Mouse (Mus musculus) megakaryocyte-erythroid progenitor cell, adult 5-6 weeks (primary cell): ENCODE data around the gene Itga1. TPM values are rescaled to one million over a fixed set of nuclear protein-coding genes. Genes with fewer than 3 reads are reported as not detected.
A peak's percentile ranks its signal among the peaks of the same experiment; 100 is the strongest.

Source experiments
- ATAC-seq: replicated peaks from 2 replicates; pipeline ENCODE4 v1.8.0; 2016; ENCODE audit warnings: mild to moderate bottlenecking, inconsistent platforms; ENCODE audit not compliant: severe bottlenecking, poor library complexity, low FRiP score, low TSS enrichment
- total RNA-seq, 2 experiments: library from RNA; stranded (forward) in 1 of 2; stranded (reverse) in 1 of 2; fragments of 200-1000, 215-1000 nt in 1 of 2; fragments of >200 nt in 1 of 2; fragmentation: Nextera tagmentation in 1 of 2; gene quantifications; 2 replicates each; pipeline ENCODE4 v1.2.3; 2014 to 2017

Gene Itga1
- total RNA-seq, 2 experiments from 2014 or later: 0.23 TPM; not detected in 1

DNA sequence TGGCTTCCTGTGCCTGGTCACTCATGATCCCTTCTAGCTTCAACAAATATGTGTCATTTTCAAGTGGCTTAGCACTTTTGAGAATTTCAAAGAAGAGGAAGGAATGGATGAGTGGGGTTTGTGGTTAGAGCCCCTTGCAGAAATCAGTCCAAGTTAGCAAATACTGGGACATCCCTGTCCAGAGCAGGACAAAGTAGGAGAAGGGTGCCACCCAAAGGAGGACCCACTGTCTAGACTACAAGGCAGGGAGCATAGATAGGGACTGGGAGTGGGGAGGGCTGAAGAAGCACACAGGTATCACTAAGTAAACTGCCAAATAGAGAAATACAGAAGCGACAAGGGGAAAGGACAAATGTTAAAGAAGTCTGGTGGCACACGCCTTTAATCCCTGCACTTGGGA, 990 bp upstream of the Itga1 start:
- no peak for ATAC-seq

DNA sequence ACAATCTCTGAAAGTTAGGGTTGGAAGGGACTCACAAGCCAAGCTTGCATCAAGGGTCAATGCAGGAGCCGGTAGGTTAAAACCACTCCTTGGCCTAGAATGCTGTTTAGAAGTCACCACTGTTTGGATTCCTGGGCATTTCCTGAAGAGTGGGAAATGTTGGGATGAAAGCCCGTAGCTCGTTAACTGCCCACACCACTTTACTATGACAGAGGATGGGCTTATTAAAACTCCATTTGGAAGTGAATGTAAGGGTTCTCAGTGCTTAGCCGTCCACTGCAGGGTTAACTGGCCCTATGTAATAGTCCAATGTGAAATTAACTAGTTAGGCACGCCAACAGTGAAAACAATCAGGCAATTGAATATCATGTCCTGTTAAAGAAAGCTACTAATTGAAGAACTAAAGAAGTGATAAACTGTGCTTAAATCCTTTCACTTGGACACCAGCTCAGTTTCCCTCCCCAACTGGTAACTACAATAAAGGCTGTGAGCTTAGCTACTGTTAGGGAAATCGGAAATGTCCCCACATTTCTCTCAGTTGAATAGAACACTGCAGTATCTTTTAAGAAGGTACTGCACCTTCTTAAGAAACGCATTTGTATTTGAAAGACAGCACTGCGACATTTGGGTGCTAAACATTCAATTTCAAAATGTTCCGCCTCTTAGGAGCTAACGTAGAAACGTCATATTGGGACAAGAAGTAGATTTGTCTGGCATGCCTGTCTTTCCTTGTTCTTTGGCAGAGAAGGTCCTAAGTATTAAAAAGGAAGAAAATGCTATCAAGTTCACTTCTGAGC, 1.2 kb downstream of the Itga1 start:
- no peak for ATAC-seq

DNA sequence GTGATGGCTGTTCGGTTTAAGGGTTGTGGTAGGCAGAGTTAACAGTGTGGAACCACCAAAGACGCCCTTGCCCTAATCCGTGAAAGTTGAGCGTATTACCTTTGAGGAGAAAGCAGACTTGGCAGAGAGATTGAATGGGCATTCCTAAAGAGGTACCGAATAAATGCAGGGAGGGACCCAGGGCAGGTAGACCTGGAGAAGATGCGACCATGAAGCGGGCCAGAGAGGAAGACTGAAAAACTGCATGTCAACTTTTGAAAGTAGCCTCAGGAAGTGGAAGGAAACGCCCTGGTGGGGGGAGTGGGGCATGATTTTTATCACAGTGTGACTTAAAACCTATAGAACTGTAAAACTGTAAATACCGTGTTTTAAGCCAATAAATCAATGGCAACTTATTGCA, 2.4 kb downstream of the Itga1 start:
- ATAC-seq: no peak

DNA sequence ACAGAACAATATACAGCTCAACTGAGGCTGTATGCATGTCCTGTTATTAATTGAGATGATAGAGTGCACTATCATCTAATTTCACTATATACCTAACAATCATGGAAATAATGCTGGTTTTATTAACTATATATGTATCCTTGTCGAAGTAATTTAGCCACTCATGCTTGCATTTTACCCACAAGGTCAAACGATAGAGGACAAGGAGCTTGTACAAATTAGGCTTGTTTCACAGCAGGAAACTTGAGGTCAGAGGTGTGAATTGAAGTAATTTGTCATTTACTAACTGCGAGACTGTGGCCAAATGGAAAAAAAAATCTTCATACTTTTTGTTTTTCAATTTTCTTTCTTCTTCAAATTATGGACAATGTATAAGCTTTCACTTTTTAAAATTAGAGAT, 3.5 kb downstream of the Itga1 start:
- no peak for ATAC-seq

DNA sequence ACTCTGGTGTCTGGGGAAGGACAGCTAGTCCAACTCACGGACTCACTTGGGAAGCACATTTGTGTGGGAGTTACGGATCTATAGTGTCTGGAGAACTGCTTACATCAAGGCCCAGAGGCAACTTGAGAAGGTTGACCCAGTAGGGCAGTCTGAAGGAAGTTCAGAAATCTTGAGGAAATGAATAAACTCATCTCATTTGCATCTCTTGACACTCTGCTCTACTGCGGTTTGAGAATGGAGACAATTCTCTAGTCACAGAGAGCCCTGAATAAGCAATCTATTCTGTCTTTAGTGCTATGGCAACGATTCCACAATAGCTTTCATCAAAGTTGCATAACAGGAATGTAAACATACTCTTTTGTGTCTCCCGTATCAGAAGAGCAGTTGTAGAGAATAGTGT, 4.8 kb downstream of the Itga1 start:
- no peak for ATAC-seq

DNA sequence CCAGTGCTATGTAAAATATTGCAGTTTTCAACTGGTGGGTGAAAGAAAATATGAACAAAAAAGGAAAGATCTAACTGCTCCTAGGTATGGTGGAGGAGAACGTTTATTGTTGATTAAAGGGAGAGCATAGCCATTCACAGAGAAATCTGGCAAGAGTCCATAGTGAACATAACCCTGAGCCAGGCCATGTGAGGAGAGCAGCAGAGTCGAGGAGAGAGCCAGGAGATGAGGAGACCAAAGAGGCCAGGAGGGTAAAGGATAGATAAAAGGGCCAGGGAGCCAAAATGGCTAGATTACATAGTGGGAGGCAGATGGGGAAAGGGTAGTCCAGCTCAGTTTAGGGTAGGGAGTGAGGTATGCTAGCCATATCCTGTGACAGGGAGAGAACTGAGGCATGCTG, 5.5 kb downstream of the Itga1 start:
- ATAC-seq: no peak

DNA sequence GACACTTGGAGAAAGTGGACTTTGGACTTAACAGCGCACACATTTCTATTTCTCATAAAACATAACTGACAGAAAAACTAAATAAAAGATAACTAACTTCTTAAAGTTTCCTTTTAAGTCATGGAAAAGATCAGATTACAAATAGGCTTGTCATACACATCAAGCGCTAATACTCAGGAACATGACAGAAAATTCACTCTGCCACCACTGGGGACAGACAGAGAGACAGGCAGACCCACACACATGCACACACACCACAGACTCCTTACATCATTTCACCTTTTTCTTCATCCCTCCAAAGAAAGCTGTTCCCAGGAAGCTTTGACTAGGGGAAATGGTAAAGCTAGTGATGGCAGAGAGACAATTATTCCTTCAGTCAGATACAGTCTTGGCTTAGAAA, 6.4 kb downstream of the Itga1 start:
- no peak for ATAC-seq

DNA sequence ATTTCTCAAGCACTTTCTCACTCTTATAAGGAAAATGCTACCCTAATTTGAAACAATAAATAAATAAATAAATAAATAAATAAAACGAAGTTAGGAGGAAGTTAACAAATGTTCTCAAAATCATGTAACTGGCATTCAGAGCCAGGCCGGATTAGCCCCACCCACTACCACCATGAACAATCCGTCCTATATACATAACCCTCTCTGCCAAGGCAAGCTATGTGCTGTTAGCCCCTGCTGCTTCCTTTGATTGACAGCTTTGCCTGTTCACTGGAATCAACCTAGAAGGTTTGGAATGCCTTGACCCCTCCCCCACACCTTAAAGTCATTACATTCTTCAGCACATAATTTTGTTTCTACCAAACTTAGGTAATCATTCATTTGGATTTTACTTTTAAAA, 10.3 kb downstream of the Itga1 start:
- ATAC-seq: no peak

DNA sequence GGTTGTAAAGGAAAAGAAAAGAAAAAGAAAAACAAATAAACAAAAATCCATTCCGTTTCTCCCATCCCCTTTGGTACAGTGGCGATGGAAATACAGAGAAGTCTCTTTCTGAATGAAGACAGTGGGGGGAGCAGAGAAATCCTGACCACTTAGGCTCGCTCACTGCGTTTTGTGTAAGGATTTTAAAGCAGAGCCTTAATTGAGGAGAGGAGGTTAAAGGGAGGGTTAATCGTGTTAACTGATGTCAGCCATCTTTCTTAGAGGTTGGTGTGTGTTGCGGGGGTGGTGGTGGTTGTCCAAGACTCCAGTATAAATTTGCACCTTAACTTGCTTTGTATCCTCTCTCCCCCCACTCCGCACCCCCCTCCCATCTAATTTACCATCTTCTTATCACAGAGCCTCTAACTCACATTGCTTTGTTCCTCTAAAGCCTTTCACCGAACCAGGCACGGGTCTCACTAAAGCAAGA, 10.8 kb downstream of the Itga1 start:
- ATAC-seq: peak; percentile 40

DNA sequence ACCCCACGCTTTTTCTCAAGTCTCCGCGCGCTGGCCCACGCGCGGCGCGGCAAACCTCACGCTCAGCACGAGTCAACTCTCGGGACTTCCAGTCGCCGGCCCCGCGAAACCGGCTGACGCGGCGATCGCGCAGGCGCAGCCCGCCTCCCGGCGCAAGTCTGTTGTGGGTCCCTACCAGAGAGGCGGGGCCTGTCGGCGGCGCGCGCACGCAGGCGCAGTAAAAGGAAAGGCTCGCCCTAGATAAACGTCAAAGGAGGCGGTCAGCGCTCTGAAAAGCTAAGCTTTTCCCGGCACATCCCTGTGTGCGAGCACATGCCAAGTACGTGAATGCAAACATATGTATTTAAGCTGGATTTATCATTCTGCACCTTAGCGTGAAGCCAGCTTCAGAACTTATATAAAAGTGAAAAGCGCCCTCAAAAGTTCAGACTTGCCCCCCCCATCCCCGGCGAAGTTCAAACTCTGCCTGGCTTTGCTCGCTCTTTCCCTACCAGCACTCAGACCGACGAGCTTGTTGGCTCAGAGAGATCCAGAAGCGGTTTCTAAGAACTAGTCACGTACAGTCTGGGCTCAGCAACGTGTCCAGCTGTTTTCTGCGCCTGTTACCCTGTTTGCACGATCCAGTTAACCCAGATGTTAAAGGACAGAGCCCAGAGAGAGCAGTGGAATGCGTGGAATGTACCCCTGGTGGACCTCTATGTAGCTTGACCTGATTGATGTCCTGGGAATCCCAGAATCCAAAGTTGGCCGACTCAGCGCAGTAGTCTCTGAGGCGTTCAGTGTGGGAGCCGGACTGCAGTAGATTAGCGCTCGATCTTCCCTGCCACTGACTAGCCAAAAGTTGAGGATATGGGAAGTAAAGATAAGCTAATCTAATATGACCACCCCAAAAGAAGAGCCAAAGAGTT, 11.4 kb downstream of the Itga1 start, which contains the start of gene Pelo:
Gene Pelo, minus strand, starts transcription at position 118 of the 908 bp plus-strand sequence.
- ATAC-seq: peak; percentile 76

DNA sequence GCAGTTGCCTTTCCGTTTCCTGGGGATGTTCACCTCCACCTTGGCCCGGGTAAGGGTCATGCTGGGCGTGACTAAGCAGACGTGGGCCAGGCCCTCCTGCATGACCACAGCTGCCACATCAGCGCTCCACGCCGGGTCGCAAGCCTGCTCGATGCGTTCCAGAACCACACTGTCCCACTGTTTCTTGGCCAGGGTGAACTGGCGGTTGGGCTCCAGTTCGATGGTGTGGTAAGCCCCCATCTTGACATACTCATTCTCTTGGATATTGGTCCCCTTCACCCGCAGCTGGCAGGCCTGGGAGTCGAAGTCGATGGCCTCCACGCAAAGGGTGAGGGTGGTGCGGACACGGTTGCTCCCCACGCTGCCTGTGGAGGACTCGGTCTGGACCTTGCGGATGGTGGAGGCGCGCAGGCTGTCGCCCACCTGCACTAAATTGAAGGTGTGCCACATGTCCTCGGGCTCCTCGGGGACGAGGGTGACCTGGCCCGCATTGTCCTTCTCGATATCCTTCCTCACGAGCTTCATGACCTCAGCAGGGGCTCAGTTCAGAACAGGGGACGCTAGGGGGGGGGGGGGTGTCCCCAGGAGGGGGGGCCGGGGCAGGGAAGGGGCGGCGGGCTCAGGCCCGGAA, 12.3 kb downstream of the Itga1 start:
- peak; percentile 46 for ATAC-seq

DNA sequence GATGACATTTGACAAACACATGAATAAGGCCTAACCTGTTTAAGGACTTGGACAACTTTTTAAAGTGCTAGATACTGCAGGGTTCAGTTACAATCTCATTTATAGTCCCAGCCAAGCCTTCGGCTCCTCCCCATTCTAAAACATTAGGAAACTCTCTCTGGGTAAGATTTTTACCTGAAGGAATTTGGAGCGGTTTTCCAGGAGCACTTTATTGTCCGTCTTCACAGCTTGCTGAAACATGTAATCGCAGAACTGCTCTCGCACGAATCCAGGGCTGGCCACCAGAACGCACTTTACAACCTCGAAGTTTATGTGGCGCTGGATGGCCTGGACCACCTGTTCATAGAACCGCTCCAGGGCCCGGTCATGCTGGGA, 12.8 kb downstream of the Itga1 start:
- no peak for ATAC-seq

DNA sequence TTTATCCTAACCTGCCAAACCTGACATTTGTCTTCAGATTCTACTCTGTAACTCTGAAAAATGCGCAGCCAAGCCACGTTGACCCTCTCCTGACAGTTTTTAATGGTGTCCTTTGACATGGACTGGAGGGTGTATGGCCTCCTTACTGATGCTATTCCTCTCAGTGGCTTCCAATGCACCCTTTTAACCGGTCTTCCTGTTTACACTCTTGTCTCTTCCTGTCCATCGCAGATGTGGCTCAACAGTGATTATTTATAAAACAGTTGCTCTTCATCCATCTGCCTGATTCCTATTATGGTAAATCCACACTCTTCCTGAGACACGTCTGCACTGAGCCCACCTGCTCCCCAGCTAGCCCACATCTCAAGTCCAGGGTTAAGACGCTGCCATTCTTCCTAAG, 15.8 kb downstream of the Itga1 start:
- no peak for ATAC-seq

DNA sequence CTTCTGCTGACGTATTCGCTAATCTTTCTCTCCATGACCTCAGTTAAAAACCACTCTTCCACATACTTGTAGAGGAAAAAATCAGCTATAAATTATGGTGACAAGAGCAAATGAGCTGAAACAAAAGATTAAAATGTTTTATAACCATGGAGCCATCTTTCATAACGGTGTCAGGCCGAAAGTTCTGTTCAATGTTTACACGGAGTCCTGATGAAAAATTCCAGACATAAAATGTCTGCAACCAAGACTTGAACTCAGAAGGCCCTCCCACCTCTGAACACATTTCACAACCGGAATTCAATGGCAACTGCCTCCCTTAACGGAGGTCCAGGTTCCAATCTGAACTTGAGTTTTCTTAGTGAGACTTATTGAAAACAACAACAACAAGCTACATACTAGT, 19.4 kb downstream of the Itga1 start:
- ATAC-seq: no peak

DNA sequence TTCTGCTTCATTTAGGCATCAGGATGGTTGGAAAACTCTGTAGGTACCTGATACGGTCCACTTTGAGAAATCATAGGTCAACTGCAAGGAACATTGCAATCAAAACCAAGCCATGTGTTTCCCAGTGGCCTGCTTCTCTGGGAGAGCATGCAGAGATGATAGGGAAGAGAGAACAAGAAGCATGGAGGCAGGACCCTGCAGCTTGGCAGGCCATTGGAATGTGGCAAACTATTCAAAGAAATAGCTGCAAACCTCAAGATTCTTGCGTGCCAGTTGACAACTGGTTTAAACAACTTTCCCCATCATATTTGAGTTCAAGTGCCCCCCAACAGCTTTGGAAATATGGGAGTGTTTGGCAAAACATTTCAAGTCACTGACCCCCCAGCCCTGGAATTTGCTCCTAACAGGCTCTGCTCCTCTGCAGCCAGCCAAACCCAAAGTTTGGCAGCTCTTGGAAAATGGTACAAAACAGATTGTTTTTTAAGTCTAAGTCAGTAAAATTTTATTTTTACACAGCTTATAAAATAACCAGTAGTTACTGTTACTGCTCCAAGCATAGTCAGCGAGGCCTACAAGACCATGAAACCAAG, 21.7 kb downstream of the Itga1 start:
- no peak for ATAC-seq

DNA sequence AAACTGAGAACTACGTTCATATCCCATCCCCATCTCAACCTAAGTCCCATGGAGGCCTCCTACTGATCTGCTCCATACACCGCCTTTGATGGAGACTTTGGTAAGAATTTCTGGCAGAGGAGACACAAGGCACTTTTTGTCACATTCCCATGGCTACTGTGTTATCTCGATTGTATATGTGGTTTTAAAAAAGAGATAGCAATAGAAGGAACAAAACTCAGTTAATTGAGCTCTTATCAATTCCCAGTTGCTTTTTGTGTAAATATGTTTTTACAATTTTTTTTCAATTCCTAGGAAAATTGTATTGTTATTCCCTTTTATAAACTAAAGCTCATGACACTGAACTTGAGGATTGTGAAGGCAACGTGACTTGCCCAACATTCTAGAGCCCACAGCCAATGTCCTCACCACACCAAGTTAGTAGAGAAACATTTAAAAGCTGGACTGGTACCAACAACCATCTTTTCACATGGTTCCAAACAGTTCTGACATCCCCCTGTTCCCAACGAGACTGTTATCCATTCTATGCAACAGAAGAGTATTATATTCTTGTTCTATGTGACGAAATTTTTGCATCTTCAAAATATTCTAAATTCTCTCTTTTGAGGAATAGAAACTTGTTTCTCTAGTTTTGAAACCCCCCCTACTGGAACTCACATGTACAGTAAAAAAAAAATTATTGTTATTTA, 22.6 kb downstream of the Itga1 start:
- no peak for ATAC-seq

DNA sequence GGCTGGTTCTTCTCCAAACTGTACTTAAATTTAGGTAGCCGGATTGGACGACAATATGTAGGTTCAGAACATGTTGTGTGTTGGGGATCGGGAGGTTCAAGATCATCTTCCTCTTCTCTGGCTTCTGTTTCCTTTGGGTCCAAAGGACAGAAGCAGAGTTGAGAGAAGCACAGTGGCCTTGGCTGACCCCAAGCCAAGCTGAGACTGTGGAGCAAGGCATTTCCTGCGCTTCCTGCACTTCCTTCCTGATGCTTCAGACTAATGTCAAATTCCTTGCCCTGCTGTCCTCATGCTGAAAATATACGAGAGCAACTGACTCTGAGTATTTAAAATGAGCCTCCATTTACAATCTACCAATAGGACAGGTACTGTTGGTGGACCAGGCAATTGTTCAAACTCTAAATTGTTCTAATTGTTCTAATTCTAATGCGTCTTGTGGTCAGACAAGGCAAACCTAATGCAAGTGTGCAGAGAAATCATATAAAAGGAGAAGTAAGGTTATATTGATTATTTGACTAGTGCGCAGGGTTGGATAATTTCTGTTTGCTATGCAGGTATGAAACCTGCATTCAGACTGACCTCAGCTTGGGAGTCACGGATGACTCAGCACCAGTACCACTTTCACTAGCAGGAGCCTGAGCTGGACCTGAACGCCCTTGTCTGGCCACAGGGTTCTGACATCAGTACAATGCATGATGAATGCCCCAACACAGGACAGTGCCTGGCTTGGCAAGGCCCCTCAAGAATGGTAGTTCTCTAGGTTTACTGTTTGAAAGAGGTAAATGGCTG, 24.2 kb downstream of the Itga1 start:
- ATAC-seq: no peak

DNA sequence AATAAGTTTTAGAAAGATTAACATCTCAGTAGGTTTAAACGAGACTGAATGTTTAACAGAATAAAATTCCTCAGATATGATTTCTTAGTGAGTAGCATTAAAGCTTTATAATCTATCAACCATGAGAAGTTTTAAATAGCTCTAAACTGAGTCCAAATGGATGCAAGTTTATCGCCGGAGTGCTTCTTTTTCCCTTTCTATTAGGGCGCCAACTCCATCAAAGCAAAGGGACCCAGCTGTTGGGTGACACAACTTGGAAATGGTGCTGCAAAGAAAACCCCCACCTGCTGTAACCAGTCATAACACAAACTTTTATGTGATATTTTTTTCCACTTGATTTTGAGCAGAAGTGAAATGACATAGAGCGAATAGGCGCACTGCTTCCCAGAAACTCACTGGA, 29.4 kb downstream of the Itga1 start:
- no peak for ATAC-seq
